16 mouse cellular contexts compared by ENCODE assay signal in the genomic region with DNA sequence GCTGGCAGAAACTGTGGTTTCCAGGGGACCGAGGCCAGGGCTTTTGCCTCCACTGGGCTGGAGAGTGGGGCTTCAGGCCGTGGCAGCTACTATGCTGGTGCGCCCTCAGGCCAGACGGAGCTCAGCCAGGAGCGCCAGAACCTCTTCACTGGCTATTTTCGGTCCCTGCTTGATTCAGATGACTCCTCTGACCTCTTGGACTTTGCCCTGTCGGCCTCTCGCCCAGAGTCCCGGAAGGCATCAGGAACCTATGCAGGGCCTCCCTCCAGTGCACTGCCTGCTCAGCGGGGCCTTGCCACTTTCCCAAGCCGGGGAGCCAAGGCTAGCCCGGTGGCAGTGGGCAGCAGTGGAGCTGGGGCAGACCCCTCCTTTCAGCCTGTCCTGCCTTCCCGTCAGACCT. TPM values are rescaled to one million over a fixed set of nuclear protein-coding genes. Genes with fewer than 3 reads are reported as not detected.
A peak's percentile ranks its signal among the peaks of the same experiment; 100 is the strongest.
DNase-seq lines count a peak whose midpoint lies in the region; ATAC-seq and TF ChIP-seq lines count a peak whose summit lies in the region.
"Had no signal": no experiment of that assay in that cellular context is flagged by ENCODE, and none has a peak within 500 bp of the region (broad histone marks: within the 10 kb centered on the region; RNA-seq: fewer than 3 reads in every experiment).

No protein-coding gene starts in this region.

- DNase-seq in kidney, adult 18-20 months, result peak; percentile 84
- no peak for DNase-seq in layer of hippocampus, adult 9-11 months
- DNase-seq in midbrain, embryonic 14.5 days, result no peak
- no peak for DNase-seq in testis, postnatal 14 days (ENCODE audit: low spot score)
- DNase-seq: adrenal gland, adult 8-10 months; lung, postnatal 10 days; right cerebral cortex, adult 18-20 months had no signal

- no peaks in the 10 kb centered on the region for H3K27me3 ChIP-seq in ES-Bruce4 (ENCODE audit: control insufficient read depth, insufficient read depth, low read length, poor library complexity, severe bottlenecking)
- H3K27me3 ChIP-seq in heart, embryonic 11.5 days (ENCODE audit: control insufficient read depth, insufficient read depth, low read length), result no peaks in the 10 kb centered on the region
- no peaks in the 10 kb centered on the region for H3K27me3 ChIP-seq in liver, embryonic 12.5 days (replicated peaks)
- no peaks in the 10 kb centered on the region for H3K27me3 ChIP-seq in forebrain, embryonic 12.5 days
- H3K27me3 ChIP-seq in midbrain, embryonic 14.5 days (ENCODE audit: control insufficient read depth, insufficient read depth, low read length), result no peaks in the 10 kb centered on the region
- H3K27me3 ChIP-seq: hindbrain, embryonic 15.5 days; midbrain, embryonic 13.5 days; neural tube, embryonic 13.5 days had no signal

- no peak; the same call in 1 of the 2 replicates for ATAC-seq in heart, embryonic 11.5 days (replicated peaks; ENCODE audit: insufficient number of reproducible peaks, low FRiP score, low TSS enrichment)
- ATAC-seq in liver, embryonic 12.5 days, result no peak
- no peak for ATAC-seq in forebrain, embryonic 12.5 days (ENCODE audit: low FRiP score)
- ATAC-seq in midbrain, embryonic 14.5 days (ENCODE audit: low FRiP score, low TSS enrichment), result no peak
- ATAC-seq: midbrain, embryonic 13.5 days had no signal

- 56% methylated on average over 13 of the region's 13 CpGs for WGBS in heart, embryonic 11.5 days (ENCODE audit: insufficient replicate concordance)
- WGBS in liver, embryonic 12.5 days (ENCODE audit: insufficient replicate concordance), result 74% methylated on average over 13 of the region's 13 CpGs
- WGBS in forebrain, embryonic 12.5 days, result 95% methylated on average over 13 of the region's 13 CpGs
- 94% methylated on average over 13 of the region's 13 CpGs for WGBS in midbrain, embryonic 14.5 days

- TF ChIP-seq POLR2A in ES-Bruce4 (IDR thresholded peaks at IDR 0.05; ENCODE audit: insufficient read depth, low read length), result no peak

- no peak for TF ChIP-seq EP300 in ES-Bruce4 (IDR thresholded peaks at IDR 0.05; ENCODE audit: insufficient read depth, low read depth, low read length)

- no peak overlapping the region for H3K4me2 ChIP-seq in heart, embryonic 11.5 days
- no peak overlapping the region for H3K4me2 ChIP-seq in liver, embryonic 12.5 days
- H3K4me2 ChIP-seq in forebrain, embryonic 12.5 days, result no peak overlapping the region
- no peak overlapping the region for H3K4me2 ChIP-seq in midbrain, embryonic 14.5 days (ENCODE audit: low read length)
- H3K4me2 ChIP-seq: hindbrain, embryonic 15.5 days; midbrain, embryonic 13.5 days; neural tube, embryonic 13.5 days had no signal

- H3K36me3 ChIP-seq in ES-Bruce4 (ENCODE audit: control insufficient read depth, insufficient read depth, low read length, poor library complexity, severe bottlenecking), result peaks cover 65% of the 10 kb centered on the region
- H3K36me3 ChIP-seq in heart, embryonic 11.5 days (ENCODE audit: control insufficient read depth, insufficient read depth, low read length), result peaks cover 54% of the 10 kb centered on the region
- peaks cover 61% of the 10 kb centered on the region for H3K36me3 ChIP-seq in liver, embryonic 12.5 days
- peaks cover 59% of the 10 kb centered on the region for H3K36me3 ChIP-seq in forebrain, embryonic 12.5 days (replicated peaks)
- peaks cover 68% of the 10 kb centered on the region for H3K36me3 ChIP-seq in midbrain, embryonic 14.5 days (ENCODE audit: control insufficient read depth, insufficient read depth, low read length)

- no peak for TF ChIP-seq CTCF in ES-Bruce4 (IDR thresholded peaks at IDR 0.05; ENCODE audit: low read depth, low read length)

- H3K9me3 ChIP-seq in ES-Bruce4 (replicated peaks; ENCODE audit: control insufficient read depth, insufficient read depth, low read length, poor library complexity, severe bottlenecking), result no peaks in the 10 kb centered on the region
- no peaks in the 10 kb centered on the region for H3K9me3 ChIP-seq in heart, embryonic 11.5 days (replicated peaks; ENCODE audit: control insufficient read depth, low read length)
- H3K9me3 ChIP-seq in liver, embryonic 12.5 days (replicated peaks), result no peaks in the 10 kb centered on the region
- no peaks in the 10 kb centered on the region for H3K9me3 ChIP-seq in forebrain, embryonic 12.5 days
- no peaks in the 10 kb centered on the region for H3K9me3 ChIP-seq in midbrain, embryonic 14.5 days (ENCODE audit: control insufficient read depth, low read length)
- H3K9me3 ChIP-seq: hindbrain, embryonic 15.5 days; limb, embryonic 10.5 days; midbrain, embryonic 13.5 days; neural tube, embryonic 13.5 days had no signal

- H3K4me3 ChIP-seq in ES-Bruce4 (ENCODE audit: low read depth, low read length), result no peak overlapping the region
- H3K4me3 ChIP-seq in heart, embryonic 11.5 days (ENCODE audit: low read depth, low read length), result no peak overlapping the region
- no peak overlapping the region for H3K4me3 ChIP-seq in liver, embryonic 12.5 days
- H3K4me3 ChIP-seq in forebrain, embryonic 12.5 days (replicated peaks), result no peak overlapping the region
- no peak overlapping the region for H3K4me3 ChIP-seq in midbrain, embryonic 14.5 days (replicated peaks; ENCODE audit: low read depth, low read length)
- H3K4me3 ChIP-seq: erythroblast, embryonic 14.5 days; hindbrain, embryonic 15.5 days; limb, embryonic 10.5 days; midbrain, embryonic 13.5 days; neural tube, embryonic 13.5 days had no signal

- peaks cover 6% of the 10 kb centered on the region for H3K4me1 ChIP-seq in ES-Bruce4 (ENCODE audit: control insufficient read depth, insufficient read depth, low read length)
- peaks cover 21% of the 10 kb centered on the region for H3K4me1 ChIP-seq in heart, embryonic 11.5 days (ENCODE audit: control insufficient read depth, insufficient read depth, low read length)
- H3K4me1 ChIP-seq in liver, embryonic 12.5 days, result peaks cover 26% of the 10 kb centered on the region
- H3K4me1 ChIP-seq in forebrain, embryonic 12.5 days, result peaks cover 10% of the 10 kb centered on the region; the same call in 1 of the 2 replicates
- H3K4me1 ChIP-seq in midbrain, embryonic 14.5 days (ENCODE audit: control insufficient read depth, insufficient read depth, low read length), result no peaks in the 10 kb centered on the region

- 0 out of 2 replicates have a peak overlapping the region, but pooled peaks have one; percentile 8 for H3K9ac ChIP-seq in ES-Bruce4 (ENCODE audit: low read depth, poor library complexity, severe bottlenecking)
- H3K9ac ChIP-seq in heart, embryonic 11.5 days (ENCODE audit: low read depth, low read length), result peak overlapping the region; percentile 2; the same call in 1 of the 2 replicates
- H3K9ac ChIP-seq in liver, embryonic 12.5 days, result no peak overlapping the region
- no peak overlapping the region for H3K9ac ChIP-seq in forebrain, embryonic 12.5 days
- no peak overlapping the region for H3K9ac ChIP-seq in midbrain, embryonic 14.5 days (replicated peaks; ENCODE audit: low read length)
- H3K9ac ChIP-seq: hindbrain, embryonic 15.5 days; midbrain, embryonic 13.5 days; neural tube, embryonic 13.5 days had no signal

- no peak overlapping the region for H3K27ac ChIP-seq in ES-Bruce4 (ENCODE audit: insufficient read depth, low read length)
- peak overlapping the region; percentile 30; the same call in 1 of the 2 replicates for H3K27ac ChIP-seq in heart, embryonic 11.5 days (ENCODE audit: low read depth, low read length)
- H3K27ac ChIP-seq in liver, embryonic 12.5 days, result peak overlapping the region; percentile 23; the same call in 1 of the 2 replicates
- H3K27ac ChIP-seq in forebrain, embryonic 12.5 days, result no peak overlapping the region
- H3K27ac ChIP-seq in midbrain, embryonic 14.5 days (replicated peaks; ENCODE audit: low read depth, low read length), result no peak overlapping the region
- H3K27ac ChIP-seq: hindbrain, embryonic 15.5 days; limb, embryonic 10.5 days; midbrain, embryonic 13.5 days; neural tube, embryonic 13.5 days had no signal

RNA-seq across cellular contexts. Expression of a gene that starts 52.7 kb away (rescaled TPM):
- polyA plus RNA-seq in ES-Bruce4 (2011; ENCODE audit: insufficient read depth, insufficient read length, low read depth, missing spikeins), result 88.2 and 102 TPM in 2 replicates
- polyA plus RNA-seq in heart, embryonic 11.5 days (2014; fragmentation: Nextera tagmentation; extraction: Ambion mirVana), result 7.0 and 9.1 TPM in 2 replicates
- polyA plus RNA-seq in liver, embryonic 12.5 days (2016; fragmentation: Nextera tagmentation; extraction: Ambion mirVana), result 2.9 and 3.2 TPM in 2 replicates
- 7.2 and 8.1 TPM in 2 replicates for polyA plus RNA-seq in forebrain, embryonic 12.5 days (2016; fragmentation: Nextera tagmentation; extraction: Ambion mirVana)
- 13.0 and 15.3 TPM in 2 replicates for polyA plus RNA-seq in midbrain, embryonic 14.5 days (2014; fragmentation: Nextera tagmentation; extraction: Ambion mirVana)

Comparison
In these comparisons a context has a peak if more than half of its experiments do, and no peak if none do; other contexts are left out.
1. H3K27ac ChIP-seq: peak in heart, embryonic 11.5 days (single experiment) and liver, embryonic 12.5 days (single experiment); none in ES-Bruce4 (single experiment), forebrain, embryonic 12.5 days (single experiment) and midbrain, embryonic 14.5 days (single experiment).
2. H3K9ac ChIP-seq: peak in ES-Bruce4 (single experiment) and heart, embryonic 11.5 days (single experiment); none in liver, embryonic 12.5 days (single experiment), forebrain, embryonic 12.5 days (single experiment) and midbrain, embryonic 14.5 days (single experiment).